Mouse (Mus musculus) embryo, embryonic 10 days (tissue): Measurements from ENCODE around the gene Phxr2.

Source experiments
- DNase-seq: peaks from one replicate; pipeline ENCODE4 v3.0.0-alpha.2; 2015; ENCODE audit warnings: low spot score

The Phxr2 gene

DNA sequence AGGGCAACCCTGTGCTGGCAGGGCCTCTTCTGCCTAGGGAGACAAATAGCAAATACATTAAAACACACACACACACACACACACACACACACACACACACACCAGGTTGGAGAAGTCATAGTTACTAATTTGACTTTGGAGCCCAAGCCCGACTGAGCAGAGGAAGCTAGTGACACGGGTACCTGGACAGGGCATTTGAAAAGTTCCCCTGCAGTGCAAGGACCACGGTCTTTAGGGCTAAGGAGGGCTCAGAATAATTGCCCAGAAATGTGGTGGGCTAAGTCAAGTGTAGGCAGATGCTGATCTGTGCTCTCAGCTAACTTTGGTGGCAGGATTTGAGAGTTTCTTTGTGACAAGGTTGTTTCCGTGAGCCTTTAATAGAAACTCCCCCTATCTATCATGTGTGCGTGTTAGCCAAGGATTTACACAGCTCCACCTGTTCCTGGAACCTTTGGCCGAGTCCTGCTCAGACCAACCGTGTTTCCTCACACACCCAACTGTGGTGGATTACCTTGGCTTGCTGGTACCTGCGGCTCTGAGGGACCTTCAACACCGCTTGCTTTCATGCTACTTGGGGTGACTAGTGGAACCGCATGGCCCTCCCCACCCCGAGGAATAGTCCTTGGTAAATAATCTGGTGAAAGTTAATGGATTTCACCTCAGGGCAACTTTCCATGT is 6.6 kb upstream of the Phxr2 start:
- no peak for DNase-seq

DNA sequence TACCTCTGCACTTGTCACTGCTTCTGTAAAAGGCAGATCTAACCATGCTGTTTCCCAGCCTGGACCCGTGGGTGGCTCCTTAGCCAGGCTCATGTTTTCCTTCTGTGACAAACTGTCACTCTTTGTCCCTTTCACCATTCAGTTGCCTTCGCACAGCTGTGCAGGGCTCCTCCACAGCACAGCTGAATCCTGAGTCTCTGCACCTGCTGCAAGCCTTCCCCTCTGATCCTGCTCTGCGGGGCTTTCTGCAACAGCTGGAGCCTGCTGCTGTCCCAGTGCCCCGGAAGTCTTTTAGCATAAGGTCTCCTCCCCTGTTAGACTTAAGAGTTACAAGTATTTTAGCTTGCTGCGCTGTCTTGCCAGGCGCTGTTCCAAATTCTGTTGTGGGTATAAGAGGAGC is 6.1 kb upstream of the Phxr2 start:
- no peak for DNase-seq

- no peak for DNase-seq
Observed at GRCm38 (mm10) chr10:99131298-99131697, 5.2 kb upstream of the Phxr2 start.

- no peak for DNase-seq
Observed at GRCm38 (mm10) chr10:99130611-99131010, 4.5 kb upstream of the Phxr2 start.

DNA sequence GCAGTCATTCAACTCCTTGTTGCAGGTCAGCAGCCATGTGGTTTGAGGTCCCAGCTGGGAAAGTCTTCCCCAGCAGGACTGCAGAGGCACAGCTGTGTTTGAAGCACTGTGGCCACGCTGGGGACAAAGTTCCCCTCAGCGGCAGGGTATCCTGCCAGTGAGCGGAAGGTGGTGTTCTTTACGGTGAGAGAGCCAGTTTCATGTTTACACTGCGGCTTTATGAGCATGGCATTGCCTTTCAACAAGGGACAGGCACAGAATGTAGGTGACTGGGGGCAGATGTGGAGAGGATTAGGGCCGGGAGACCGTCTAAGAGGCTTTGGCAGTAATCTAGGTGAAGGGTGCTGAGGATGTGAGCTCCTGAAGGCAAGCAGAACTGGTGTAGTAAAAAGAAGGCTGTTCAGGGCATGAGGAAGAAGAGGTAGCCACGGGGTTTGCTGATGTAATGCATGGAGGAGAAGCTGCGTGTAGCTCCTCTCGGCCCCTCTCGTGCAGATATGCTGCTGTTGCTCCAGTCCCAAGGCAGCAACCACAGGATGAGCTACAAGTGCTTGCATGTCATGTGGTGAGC is 1.7 kb upstream of the Phxr2 start:
- no peak for DNase-seq

DNA sequence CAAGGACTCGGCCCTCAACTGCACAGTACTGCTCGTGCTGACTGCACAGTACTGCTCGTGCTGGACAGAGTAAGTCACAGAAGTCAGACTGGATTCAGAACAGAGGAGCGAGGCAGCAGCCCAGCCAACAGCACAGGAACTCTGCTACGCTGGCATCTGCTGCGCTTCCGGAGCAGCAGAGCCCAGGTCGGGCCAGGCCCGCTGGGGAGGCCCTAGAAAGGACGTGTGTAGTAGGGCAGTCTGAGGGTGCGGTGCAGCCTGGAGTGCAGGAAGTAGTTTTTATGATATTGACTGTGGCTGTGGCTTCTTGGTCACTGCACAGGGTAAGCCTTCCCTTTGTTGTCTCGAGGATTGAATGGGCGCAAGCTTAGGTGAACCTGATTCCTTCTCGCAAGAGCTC is 829 bp upstream of the Phxr2 start:
- no peak for DNase-seq

DNA sequence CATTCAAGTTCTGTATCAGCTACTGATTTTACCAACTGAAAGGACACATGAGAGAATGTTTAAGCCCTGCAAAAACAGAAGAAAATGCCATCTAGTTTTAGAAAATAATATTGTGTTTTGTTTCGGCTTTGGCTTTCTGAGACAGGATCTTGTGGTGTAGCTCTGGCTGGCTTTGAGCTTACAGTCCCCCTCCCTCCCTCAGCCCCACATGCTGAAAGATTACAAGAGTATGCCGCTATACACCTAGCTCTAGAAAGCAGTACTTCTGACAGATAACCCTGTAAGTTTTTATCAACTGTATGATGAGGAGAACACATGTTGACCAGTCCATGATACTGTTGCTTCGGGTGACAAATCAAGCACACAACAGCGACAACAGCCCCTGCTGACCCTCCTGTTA is 6.7 kb downstream of the Phxr2 start:
- no peak for DNase-seq

DNA sequence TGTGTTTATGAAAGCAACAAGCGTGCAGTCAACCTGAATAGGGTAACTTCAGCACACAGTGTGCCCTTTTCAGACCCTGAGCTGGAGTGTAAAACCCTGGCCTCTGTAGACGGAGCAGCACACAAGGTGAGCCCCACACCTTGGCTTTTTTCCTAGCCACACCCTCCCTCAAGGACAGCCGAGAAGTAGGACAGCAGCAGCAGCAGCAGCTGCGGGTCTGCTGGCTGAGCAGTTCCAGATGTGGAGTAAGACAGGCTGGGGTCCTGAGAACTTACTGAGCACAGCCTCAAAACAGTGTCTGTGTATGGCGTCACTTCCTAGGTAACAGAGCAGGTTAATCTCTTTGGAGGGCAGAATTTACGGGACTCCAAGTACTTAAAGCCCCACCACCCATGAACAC is 7.4 kb downstream of the Phxr2 start:
- DNase-seq = peak; percentile 35

DNA sequence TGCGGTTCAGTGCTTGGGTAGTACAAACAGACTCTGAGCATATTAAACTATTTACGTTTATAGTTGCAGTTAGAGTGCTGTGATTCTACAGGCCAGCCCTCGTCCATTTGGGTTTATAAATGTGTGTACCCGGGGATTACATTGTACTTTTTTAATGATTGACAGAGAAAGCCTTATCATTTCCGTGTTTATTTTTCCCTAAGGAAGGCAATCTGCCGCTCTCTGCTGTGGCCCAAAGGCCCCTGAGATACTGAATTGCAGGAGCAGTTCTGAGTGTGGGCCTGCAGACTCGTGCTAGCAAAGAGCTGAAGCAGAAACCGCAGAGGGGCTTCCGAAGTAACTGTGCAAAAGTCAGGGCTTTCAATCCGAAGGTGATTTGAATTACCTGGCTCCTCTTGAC is 8.2 kb downstream of the Phxr2 start:
- DNase-seq = no peak

GRCm38 (mm10) chr10:99116650-99117615 is 9.2 kb downstream of the Phxr2 start:
- DNase-seq = peak; percentile 20

- DNase-seq = no peak
Observed at GRCm38 (mm10) chr10:99116237-99116632, 9.9 kb downstream of the Phxr2 start.

DNA sequence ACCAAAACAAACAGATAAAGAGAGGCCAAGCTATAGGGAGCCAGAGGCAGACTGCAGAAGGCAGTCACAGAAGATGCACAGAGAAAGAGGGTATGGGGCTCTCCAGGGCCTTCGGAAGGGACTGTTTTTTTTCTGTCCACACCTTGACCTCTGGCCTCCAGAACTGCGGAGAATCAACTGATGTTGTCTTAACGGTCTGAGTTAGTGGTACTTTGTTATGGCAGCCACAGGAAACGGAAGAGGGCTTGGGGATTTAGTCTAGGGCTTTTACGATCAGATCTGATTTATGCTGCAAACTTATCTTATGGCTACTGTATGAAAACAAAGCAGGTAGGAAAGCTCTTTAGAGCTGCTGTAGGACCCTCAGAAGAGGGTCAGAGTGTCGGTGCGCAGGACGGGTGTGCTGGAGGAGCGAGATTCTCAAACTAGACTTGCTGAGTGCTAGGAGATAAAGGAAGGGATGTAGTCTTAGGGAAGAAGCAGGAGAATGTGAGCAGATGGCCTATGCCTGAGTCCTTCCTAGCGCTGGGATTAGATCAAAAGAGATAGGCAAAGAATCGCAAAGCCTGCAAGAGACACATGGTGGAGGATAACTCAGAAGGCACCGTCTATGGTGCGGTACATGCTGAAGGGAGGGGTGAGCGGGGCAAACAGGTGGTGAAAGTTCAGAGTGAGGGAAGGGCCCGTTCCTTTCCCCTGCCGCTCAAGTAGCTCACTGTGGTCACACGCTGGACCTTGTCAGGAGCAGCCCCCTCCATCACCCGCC is 10.5 kb downstream of the Phxr2 start:
- peak; percentile 73 for DNase-seq

GRCm38 (mm10) chr10:99114295-99114694 is 11.8 kb downstream of the Phxr2 start:
- DNase-seq = no peak

DNA sequence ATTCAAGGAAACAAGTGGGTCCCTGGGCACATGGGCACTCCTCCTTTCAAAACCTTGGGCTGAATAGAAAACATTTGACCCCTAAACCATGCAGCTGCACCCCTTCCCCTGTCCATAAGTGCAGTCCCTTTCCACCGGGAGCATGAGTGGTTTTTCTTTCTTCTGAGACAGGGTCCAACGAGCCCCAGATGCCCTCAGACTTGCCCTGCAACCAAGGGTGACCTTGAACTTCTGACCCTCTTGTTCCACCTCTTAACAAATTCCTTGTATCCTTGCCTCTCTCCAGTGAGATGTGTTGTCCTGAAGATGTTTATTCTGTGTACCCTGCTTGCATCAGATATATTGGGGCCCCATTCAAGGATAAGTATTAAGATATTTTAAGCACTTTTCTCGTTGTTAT is 12.6 kb downstream of the Phxr2 start:
- no peak for DNase-seq

GRCm38 (mm10) chr10:99108431-99108982 is 17.6 kb downstream of the Phxr2 start:
- DNase-seq = no peak

DNA sequence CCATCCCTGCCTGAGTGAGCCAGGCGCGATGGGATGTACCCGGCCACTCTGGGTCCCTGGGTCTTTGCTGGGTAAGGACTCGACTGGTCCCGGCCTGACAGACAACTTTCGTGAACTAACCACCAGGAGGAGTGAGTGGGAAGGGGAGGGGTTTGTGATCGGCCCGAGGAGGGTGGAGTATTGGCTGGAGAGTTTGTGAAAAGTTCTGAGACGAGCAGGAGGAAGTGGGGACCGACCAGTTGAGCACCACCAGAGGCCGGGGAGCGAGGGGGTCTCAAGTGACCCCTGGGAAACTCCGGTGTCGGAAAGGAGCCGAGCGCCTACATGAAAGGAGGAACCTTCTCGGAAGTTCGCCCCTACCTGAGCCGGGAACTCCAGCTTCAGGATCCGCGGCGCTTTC is 18.2 kb downstream of the Phxr2 start, which contains the start of gene Galnt4:
Gene Galnt4, plus strand, starts transcription at position 196 of the 400 bp plus-strand sequence.
- peak; percentile 87 for DNase-seq

DNA sequence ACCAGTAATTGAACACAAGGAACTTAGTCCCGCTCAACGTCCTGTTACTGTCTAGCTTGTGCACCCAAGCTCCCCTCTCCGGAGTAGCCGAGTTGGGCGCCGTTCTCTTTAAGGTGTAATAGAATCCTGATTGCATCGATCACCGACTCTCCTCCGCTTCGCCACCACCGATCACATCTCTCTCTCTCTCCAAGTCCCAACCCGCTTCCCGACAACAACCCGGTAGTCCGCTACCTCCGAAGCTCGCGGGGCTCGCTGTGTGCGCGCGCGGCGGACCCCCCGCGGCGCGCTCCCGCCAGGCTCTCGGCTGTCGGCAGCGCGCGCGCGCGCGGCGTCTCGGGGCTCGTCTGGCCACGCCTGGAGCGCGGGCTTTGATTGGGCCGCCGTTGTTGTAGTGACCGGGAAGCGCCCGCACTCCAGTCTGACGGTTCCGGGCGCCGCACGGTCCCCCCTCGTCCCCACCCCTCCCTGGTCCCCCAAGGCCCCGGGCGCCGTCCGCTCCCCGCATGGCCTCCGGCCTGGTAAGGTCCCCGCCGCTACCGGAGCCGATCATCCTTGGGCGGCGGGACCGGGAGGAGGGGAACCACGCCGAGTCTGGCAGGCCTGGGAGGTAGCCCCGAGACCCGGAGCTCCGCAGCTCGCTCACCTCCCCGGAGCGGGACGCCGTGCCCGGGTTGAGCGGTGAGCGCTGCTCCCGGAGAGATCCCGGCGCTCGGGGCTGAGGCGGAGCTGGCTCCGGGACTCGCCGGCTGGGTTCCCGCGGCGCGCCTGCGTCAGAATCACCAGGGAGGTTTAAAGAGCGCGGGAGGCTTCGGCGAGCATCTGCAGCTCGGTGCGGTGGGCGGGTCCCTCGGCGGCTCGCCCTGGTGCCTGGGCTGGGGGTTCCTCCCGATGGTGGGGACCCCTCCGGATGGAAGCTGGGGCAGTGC is 19.2 kb downstream of the Phxr2 start, which contains the start of gene Poc1b:
Gene Poc1b, plus strand, starts transcription at position 334 of the 929 bp plus-strand sequence.
- peak; percentile 88 for DNase-seq

DNA sequence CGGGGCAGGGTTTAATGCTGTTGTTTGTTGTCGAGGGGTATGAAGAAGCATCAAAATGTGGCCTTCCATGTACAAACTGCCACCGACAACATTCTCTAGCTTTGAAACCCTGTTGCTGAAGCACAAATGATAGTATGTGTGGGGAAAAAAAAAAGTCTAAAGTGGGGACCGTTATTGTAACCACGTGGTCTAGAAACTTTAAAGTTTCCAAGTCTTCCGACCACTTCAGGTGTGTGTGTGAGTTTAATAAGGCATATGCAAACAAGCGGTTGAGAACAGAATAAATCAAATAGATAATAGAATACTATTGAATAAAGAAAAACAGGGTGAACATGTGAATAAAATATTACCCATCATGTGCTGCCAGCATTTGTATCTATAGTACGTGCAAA is 19.8 kb downstream of the Phxr2 start:
- no peak for DNase-seq

DNA sequence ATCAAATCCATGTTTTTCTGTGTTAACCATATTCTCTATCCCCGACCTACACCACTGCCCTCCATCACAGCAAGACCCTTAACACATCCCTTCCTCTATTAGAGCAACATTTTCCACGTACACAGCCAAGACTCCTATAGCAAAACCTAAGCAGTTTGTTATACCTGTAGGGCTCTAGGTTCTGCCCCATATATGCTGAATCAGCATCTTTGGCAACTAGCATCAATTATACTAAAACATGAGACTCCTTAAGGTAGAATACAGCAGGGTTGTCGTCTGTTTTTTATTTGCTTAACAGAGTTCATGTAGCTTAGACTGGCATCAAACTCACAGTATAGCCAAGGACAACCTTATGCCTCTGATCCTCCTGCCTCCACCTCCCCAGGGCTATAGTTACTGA is 20.6 kb downstream of the Phxr2 start:
- DNase-seq = no peak

GRCm38 (mm10) chr10:99097374-99097773 is 28.8 kb downstream of the Phxr2 start:
- peak; percentile 62 for DNase-seq

- peak; percentile 61 for DNase-seq
Observed at GRCm38 (mm10) chr10:99095114-99095513, 31.0 kb downstream of the Phxr2 start.
